Mouse (Mus musculus) T-helper 1 cell (primary cell): ENCODE data around the gene Babam1.

Source experiments
- in situ Hi-C: fragments of 300-600 bp; cut with MboI, MseI; formaldehyde crosslinking; loops from one replicate; pipeline ENCODE4 v1.15.1; 2025; ENCODE audit warnings: high pct_unique_total_duplicates

Gene Babam1

GRCm38 (mm10) chr8:71396639-71397305, at the start of gene Babam1:
TSS of gene Babam1 (plus strand) at chr8:71396861.
- in situ Hi-C loops, result loop anchor here (5.0 kb wide), 1 partner anchor 859 kb away; the partner anchor contains the start of gene Ell

- in situ Hi-C loops, result no loop called here
These were observed 45.5 kb upstream of the Babam1 start for GRCm38 (mm10) chr8:71351117-71351516.

GRCm38 (mm10) chr8:71351520-71351919, 45.1 kb upstream of the Babam1 start:
- in situ Hi-C loops, result no loop called here

- in situ Hi-C loops, result no loop called here
These were observed 38.6 kb upstream of the Babam1 start for GRCm38 (mm10) chr8:71358026-71358425.

DNA sequence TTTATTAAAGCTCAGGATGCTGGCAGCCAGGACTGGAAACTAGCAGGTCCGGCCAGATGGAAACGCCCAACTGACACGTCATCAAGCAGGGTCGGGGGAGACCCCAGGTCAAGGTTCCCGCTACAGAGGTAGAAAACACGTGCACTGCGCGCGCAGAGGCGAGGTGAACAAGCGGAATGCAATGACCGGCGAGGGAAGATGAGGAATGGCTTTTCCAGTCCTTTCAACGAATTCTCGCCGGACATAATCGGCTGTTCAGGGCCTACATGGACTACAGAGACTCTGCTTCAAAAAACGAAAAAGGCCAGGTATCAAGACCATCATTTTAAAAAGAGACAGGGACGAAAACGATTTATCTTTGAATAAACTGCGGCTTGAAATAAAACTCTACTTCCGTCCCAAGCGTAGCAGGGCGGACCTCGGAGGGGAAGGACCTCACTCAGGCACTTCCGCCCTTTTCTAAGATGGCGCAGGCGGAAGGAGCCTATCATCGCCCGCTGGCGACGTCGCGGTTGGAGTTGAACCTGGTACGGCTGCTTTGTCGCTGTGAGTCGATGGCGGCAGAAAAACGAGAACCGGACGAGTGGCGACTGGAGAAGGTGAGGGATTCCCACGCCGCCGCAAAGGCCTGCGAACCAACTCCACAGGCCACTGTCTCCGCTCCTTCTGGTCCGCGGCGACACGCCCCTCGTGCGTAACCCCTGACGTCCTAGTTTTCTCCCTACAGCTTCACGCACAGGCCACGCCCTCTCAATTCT, 29.7 kb upstream of the Babam1 start, which contains the start of gene Use1:
Use1 (plus strand) TSS at position 78 of the 758 bp plus-strand sequence.
- in situ Hi-C loops, result no loop called here

DNA sequence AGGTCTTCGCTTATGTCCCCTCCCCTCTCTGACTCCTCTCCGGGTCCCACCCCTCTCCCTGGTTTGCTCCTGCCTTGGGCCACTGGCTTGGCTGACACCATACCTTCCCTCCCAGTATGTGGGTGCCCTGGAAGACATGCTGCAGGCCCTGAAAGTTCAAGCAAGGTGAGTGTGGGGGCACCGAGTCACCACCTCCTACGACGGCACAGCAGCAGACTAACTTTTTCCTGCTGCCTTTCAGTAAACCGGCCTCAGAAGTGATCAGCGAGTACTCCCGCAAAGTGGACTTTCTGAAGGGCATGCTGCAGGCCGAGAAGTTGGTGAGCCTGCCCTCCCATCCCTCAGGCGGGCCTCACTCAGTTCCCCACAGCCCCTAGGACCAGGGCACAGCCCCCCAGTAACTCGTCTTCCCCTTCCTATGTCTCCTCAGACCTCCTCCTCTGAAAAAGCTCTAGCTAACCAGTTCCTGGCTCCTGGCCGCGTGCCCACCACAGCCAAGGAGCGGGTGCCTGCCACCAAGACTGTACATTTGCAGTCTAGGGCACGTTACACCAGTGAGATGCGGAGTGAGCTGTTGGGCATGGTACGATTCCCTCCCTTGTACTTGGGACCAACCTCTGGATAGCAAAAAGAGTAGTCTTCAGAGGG, 29.0 kb upstream of the Babam1 start:
- in situ Hi-C loops, result no loop called here

GRCm38 (mm10) chr8:71368366-71368765, 28.3 kb upstream of the Babam1 start:
- in situ Hi-C loops, result no loop called here

DNA sequence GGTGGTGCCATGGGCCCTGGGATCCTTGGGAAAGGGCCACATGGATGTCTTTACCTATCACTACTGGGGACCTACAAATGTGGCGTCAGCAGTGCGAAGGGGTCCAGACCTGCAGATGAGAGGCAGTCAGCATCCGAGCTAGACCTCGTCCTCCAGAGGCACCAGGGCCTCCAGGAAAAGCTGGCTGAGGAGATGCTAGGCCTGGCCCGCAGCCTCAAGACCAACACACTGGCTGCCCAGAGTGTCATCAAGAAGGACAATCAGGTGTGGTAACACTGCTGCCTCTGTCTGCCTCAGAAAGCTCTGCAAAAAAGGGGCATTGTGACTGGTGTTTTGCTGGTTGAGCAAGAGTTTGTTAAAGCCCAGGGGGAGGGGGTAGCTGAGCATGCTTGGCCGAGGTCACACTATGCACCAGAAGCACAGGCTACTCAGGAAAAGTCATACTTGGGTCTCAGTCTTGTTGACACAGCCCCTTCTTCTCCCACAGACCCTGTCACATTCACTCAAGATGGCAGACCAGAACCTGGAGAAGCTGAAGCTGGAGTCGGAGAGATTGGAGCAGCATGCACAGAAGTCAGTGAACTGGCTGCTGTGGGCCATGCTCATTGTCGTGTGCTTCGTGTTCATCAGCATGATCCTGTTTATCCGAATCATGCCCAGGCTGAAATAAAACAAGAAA, 27.5 kb upstream of the Babam1 start:
- in situ Hi-C loops, result no loop called here

- in situ Hi-C loops, result loop anchor here (5.0 kb wide), 1 partner anchor 37 kb away; the partner anchor contains the start of gene Ankle1
These were observed 25.9 kb upstream of the Babam1 start for GRCm38 (mm10) chr8:71370711-71371235.

DNA sequence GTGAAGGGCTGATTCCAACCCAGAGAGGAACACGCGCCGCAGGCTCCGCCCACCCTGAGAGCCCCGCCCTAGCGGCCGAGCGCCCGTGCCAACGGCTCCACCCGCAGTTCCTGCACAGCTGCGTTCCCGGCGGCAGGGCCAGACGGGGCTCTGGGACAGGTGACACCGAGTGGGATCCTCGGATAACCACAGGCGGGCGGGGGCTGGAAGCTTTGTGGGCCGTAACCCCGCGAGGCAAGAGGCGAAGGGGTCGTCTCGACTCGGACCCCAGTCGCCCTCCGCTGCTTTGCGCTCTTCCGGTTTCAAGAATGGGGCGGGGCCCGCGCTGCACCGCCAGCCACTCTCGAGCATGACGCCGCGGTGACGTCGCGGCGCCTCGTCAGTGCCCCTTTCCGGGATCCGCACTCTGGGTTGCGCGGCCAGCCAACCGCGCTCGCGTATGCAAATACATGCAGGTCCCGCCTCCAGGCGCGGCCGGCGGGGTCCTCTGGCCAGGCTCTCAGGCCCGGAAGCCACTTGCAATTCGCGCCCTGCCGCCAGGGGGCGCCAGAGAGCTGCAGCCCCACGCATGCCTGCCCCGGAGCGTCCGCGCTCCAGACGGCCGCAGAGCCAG, 25.3 kb upstream of the Babam1 start, which contains the start of gene Ocel1:
Ocel1 (plus strand) TSS at position 63 of the 613 bp plus-strand sequence.
- in situ Hi-C loops, result loop anchor here (5.0 kb wide), 1 partner anchor 36 kb away; the partner anchor contains the start of gene Ankle1

GRCm38 (mm10) chr8:71372427-71372826, 24.2 kb upstream of the Babam1 start:
- in situ Hi-C loops, result loop anchor here (5.0 kb wide), 1 partner anchor 35 kb away; the partner anchor contains the start of gene Ankle1

GRCm38 (mm10) chr8:71373000-71373399, 23.7 kb upstream of the Babam1 start:
- in situ Hi-C loops, result loop anchor here (5.0 kb wide), 1 partner anchor 34 kb away; the partner anchor contains the start of gene Ankle1

- in situ Hi-C loops, result loop anchor here (5.0 kb wide), 1 partner anchor 33 kb away; the partner anchor contains the start of gene Ankle1
These were observed 21.9 kb upstream of the Babam1 start for GRCm38 (mm10) chr8:71374616-71375206.

- in situ Hi-C loops, result no loop called here
These were observed 20.9 kb upstream of the Babam1 start for GRCm38 (mm10) chr8:71375581-71376422.

- in situ Hi-C loops, result no loop called here
These were observed 20.1 kb upstream of the Babam1 start for GRCm38 (mm10) chr8:71376423-71377030.

- in situ Hi-C loops, result no loop called here
These were observed 17.7 kb upstream of the Babam1 start for GRCm38 (mm10) chr8:71379008-71379407.

DNA sequence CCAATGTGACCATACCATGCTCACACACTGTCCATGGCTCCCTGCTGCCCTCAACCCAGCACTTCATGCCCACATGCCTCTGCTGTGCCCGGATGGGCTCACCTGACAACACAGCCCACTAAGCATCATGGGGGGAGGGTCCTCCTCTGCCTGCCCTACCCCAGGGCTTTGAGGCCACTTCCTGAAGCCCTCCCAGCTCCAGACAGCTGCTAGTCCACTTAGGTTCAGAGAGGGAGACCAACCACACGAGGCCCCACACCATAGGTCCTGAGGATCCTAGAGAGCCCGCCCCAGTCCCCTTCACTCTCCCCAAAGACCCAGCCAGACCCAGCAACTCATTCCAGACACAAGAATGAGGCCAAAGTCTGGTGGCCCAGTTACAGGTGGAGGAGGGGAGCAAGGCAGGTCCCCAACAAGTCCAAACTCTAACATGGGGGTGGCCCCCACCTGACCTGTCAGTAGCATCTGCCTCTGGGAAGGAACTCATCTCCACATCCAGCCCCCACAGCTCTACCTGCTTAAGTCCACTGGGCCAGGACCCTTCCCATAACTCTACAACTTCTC, 17.1 kb upstream of the Babam1 start:
- in situ Hi-C loops, result no loop called here
